Mouse (Mus musculus) embryonic facial prominence, embryonic 12.5 days (tissue): ENCODE results near the gene Aldh16a1. TPM values are rescaled to one million over a fixed set of nuclear protein-coding genes. Genes with fewer than 3 reads are reported as not detected.

ENCODE experiments used
- ATAC-seq: fragments of 200-750 bp; cut with Nextera tagmentation; 2 replicates; pipeline ENCODE4 v1.8.0; 2017; ENCODE audit not compliant: insufficient number of reproducible peaks, insufficient read depth, low FRiP score, low TSS enrichment
- H3K27ac ChIP-seq: fragments of 300-500 bp; sonication (generic); 2 replicates; pipeline ENCODE4 v1.5.1; 2016; ENCODE audit warnings: mild to moderate bottlenecking
- H3K27me3 ChIP-seq: fragments of 300-500 bp; sonication (generic); 2 replicates; pipeline ENCODE4 v1.6.1; 2016; ENCODE audit warnings: mild to moderate bottlenecking, moderate library complexity
- H3K36me3 ChIP-seq: fragments of 300-500 bp; sonication (generic); 2 replicates; pipeline ENCODE4 v1.6.1; 2016; ENCODE audit warnings: mild to moderate bottlenecking
- H3K4me1 ChIP-seq: fragments of 300-500 bp; sonication (generic); 2 replicates; pipeline ENCODE4 v1.6.1; 2016
- H3K4me2 ChIP-seq: fragments of 300-500 bp; sonication (generic); replicated peaks from 2 replicates; pipeline ENCODE4 v1.6.1; 2016; ENCODE audit warnings: mild to moderate bottlenecking, moderate library complexity
- H3K4me3 ChIP-seq: fragments of 300-500 bp; sonication (generic); 2 replicates; pipeline ENCODE4 v1.5.1; 2016; ENCODE audit warnings: mild to moderate bottlenecking
- H3K9ac ChIP-seq: fragments of 300-500 bp; sonication (generic); 2 replicates; pipeline ENCODE4 v1.6.1; 2016; ENCODE audit warnings: mild to moderate bottlenecking, moderate library complexity
- H3K9me3 ChIP-seq: fragments of 300-500 bp; sonication (generic); 2 replicates; pipeline ENCODE4 v1.6.1; 2016; ENCODE audit warnings: mild to moderate bottlenecking, moderate library complexity
- WGBS: fragments of 180-500 bp; shearing (Covaris S2); methylation state at CpG from one replicate; pipeline ENCODE4 v1.1.7; 2016; 5-methylcytosine and 5-hydroxymethylcytosine counted together
- polyA plus RNA-seq: library from polyadenylated mRNA; unstranded; fragments of >200 nt; fragmentation: Nextera tagmentation; extraction: Ambion mirVana; gene quantifications from 2 replicates; pipeline ENCODE4 v1.2.1, GENCODE M21; 2016

The Aldh16a1 gene
- polyA plus RNA-seq, 1 experiment from 2014 or later: 43.8 TPM

- peaks cover 10% of the 10 kb centered on the region for H3K4me1 ChIP-seq
- ATAC-seq: peak; percentile 72; the same call in 1 of the 2 replicates
- WGBS: 4% methylated on average over 8 of the region's 8 CpGs
- peak overlapping the region; percentile 76 for H3K27ac ChIP-seq
- no peak overlapping the region for H3K9ac ChIP-seq
- no peaks in the 10 kb centered on the region for H3K36me3 ChIP-seq
- H3K9me3 ChIP-seq: no peaks in the 10 kb centered on the region
- no peak overlapping the region for H3K4me3 ChIP-seq
- no peak overlapping the region for H3K4me2 ChIP-seq
- H3K27me3 ChIP-seq: peaks cover 41% of the 10 kb centered on the region
Measured at GRCm38 (mm10) chr7:45191803-45192363, 37.5 kb upstream of the Aldh16a1 start.

DNA sequence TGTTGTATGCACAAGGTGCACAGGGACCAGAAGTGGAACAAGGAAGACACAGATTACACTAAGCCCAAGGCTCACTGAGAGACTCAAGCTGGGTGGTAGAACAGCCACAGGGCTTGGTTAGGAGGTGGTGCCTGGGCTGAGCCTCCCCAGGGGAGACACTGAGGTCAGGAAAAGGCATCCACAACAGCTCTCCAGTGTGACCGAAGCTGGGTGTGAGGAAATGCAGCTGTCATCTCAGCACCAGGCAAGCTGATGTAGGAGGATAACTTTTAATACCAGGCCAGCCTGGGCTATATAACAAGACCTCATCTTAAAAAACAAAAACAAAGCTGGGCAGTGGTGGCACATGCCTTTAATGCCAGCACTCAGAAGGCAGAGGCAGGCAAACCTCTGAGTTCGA lies 36.8 kb upstream of the Aldh16a1 start:
- Histone ChIP-seq H3K27ac (no peak overlapping the region), H3K36me3 (no peaks in the 10 kb centered on the region), H3K4me2 (no peak overlapping the region), H3K27me3 (peaks cover 41% of the 10 kb centered on the region), H3K9ac (no peak overlapping the region), H3K4me3 (no peak overlapping the region), H3K4me1 (peaks cover 10% of the 10 kb centered on the region), H3K9me3 (no peaks in the 10 kb centered on the region)
- 65% methylated on average over 2 of the region's 2 CpGs for WGBS
- no peak for ATAC-seq

GRCm38 (mm10) chr7:45190186-45190585 lies 35.8 kb upstream of the Aldh16a1 start:
- WGBS: 88% methylated on average over 6 of the region's 6 CpGs
- no peak for ATAC-seq
- peaks cover 47% of the 10 kb centered on the region for H3K27me3 ChIP-seq

DNA sequence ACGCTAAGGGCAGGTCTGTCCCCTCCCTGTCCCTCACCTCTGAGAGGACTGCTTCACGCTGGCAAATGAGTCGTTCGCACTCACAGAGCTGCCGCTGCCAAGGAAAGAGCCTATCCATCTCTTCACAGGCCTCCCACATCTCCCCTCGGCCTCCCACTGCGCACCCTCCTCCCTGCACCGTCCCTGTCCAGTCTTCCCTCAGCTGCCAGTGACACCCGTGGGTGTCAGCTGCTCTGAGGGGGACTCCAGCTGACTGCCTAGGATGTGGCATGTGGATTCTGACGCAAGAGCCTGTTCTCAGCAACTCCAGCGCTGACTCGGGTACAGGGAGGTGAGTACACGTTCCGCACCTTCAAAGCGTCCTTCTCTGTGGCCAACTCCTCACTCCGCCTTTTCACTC lies 35.2 kb upstream of the Aldh16a1 start:
- no peaks in the 10 kb centered on the region for H3K9me3 ChIP-seq
- no peaks in the 10 kb centered on the region for H3K36me3 ChIP-seq
- no peak overlapping the region for H3K9ac ChIP-seq
- no peak overlapping the region for H3K4me3 ChIP-seq
- 58% methylated on average over 16 of the region's 16 CpGs for WGBS
- ATAC-seq: no peak
- H3K27ac ChIP-seq: no peak overlapping the region
- no peak overlapping the region for H3K4me2 ChIP-seq
- H3K27me3 ChIP-seq: peaks cover 48% of the 10 kb centered on the region
- peaks cover 10% of the 10 kb centered on the region for H3K4me1 ChIP-seq

More at GRCm38 (mm10) chr7:45190186-45190585, 35.8 kb upstream of the Aldh16a1 start:
- H3K36me3 ChIP-seq: no peaks in the 10 kb centered on the region
- H3K27ac ChIP-seq: no peak overlapping the region
- no peak overlapping the region for H3K4me3 ChIP-seq
- H3K9ac ChIP-seq: no peak overlapping the region
- no peak overlapping the region for H3K4me2 ChIP-seq
- peaks cover 10% of the 10 kb centered on the region for H3K4me1 ChIP-seq
- no peaks in the 10 kb centered on the region for H3K9me3 ChIP-seq

DNA sequence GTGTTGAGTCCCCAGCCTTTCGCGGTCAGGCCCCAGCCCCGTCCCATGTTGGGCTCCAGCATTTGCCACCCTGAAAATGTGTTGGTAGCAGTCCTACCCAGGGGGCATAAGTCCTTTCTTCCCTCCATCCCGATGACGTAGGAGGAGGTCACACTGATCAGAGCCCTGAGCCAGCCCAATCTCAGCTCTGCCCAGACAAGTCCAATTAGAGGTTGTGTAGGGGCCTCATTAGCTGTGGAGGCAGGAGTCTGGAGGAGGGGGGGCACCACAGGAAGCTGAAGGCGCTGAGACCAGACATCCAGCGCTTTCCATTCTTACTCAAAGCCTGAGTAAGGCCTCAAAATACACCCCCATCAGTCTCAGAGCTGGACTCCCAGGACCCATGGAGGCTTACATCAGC lies 31.5 kb upstream of the Aldh16a1 start:
- H3K36me3 ChIP-seq: no peaks in the 10 kb centered on the region
- peaks cover 78% of the 10 kb centered on the region for H3K27me3 ChIP-seq
- no peak overlapping the region; the same call in 1 of the 2 replicates for H3K9ac ChIP-seq
- no peak overlapping the region for H3K4me3 ChIP-seq
- no peaks in the 10 kb centered on the region for H3K4me1 ChIP-seq
- no peak for ATAC-seq
- H3K9me3 ChIP-seq: no peaks in the 10 kb centered on the region
- WGBS: 53% methylated on average over 7 of the region's 7 CpGs
- no peak overlapping the region for H3K27ac ChIP-seq
- no peak overlapping the region for H3K4me2 ChIP-seq

- no peak for ATAC-seq
- no peak overlapping the region for H3K4me2 ChIP-seq
- no peak overlapping the region for H3K4me3 ChIP-seq
- no peaks in the 10 kb centered on the region for H3K4me1 ChIP-seq
- H3K9me3 ChIP-seq: no peaks in the 10 kb centered on the region
- H3K27ac ChIP-seq: no peak overlapping the region
- 61% methylated on average over 7 of the region's 7 CpGs for whole genome bisulfite sequencing
- no peaks in the 10 kb centered on the region for H3K36me3 ChIP-seq
- peaks cover 89% of the 10 kb centered on the region for H3K27me3 ChIP-seq
- H3K9ac ChIP-seq: no peak overlapping the region
Measured at GRCm38 (mm10) chr7:45183672-45184071, 29.3 kb upstream of the Aldh16a1 start.

DNA sequence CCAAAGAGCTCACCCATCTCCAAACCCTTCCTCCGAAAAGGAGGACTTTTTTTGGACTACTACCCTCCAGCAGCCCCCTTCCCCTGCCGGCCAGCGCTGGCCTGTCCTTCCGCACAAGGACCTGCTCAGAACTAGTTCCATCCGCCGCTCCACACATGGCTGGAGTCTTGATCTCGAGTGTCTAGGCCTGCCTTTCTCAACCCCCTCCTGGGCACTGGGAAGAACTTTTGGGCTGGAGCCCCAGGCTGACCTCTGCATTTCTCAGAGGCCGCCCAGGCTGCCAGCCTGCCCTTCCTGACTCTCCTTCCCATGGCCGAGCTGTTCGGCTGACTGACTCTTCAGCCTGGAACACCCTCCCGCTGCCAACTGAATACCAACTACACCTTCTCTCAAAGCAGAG lies 28.2 kb upstream of the Aldh16a1 start:
- H3K9me3 ChIP-seq: no peaks in the 10 kb centered on the region
- H3K4me3 ChIP-seq: peak overlapping the region; percentile 21
- H3K36me3 ChIP-seq: no peaks in the 10 kb centered on the region
- peak; percentile 25; the same call in 1 of the 2 replicates for ATAC-seq
- peak overlapping the region; percentile 46 for H3K4me2 ChIP-seq
- H3K27ac ChIP-seq: no peak overlapping the region
- peaks cover 90% of the 10 kb centered on the region for H3K27me3 ChIP-seq
- WGBS: 19% methylated on average over 11 of the region's 11 CpGs
- H3K4me1 ChIP-seq: no peaks in the 10 kb centered on the region
- H3K9ac ChIP-seq: peak overlapping the region; percentile 34

- Histone ChIP-seq H3K4me3 (peak overlapping the region; percentile 21), H3K4me2 (peak overlapping the region; percentile 46), H3K9ac (peak overlapping the region; percentile 34), H3K4me1 (no peaks in the 10 kb centered on the region), H3K36me3 (no peaks in the 10 kb centered on the region), H3K9me3 (no peaks in the 10 kb centered on the region), H3K27me3 (peaks cover 94% of the 10 kb centered on the region), H3K27ac (no peak overlapping the region)
- peak; percentile 62; the same call in 1 of the 2 replicates for ATAC-seq
- under 1% methylated on average over 34 of the region's 34 CpGs for whole genome bisulfite sequencing
Measured at GRCm38 (mm10) chr7:45182199-45182601, 27.8 kb upstream of the Aldh16a1 start.

DNA sequence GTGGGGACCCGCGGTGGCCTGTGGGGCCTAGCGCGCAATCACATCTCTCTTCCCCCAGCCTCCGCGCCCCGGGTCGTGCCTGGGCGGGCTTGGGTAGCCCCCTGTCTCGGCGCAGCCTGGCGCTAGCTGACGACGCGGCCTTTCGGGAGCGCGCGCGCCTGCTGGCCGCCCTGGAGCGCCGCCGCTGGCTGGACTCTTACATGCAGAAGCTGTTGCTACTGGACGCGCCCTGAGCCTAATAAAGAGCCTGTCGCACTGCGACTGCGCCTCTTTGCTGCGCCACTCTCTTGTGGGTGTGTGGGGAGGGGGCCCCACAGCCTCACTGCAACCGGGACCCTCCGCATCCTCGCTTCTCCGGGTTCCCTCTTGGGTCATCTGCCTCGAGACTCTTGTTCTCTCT lies 27.2 kb upstream of the Aldh16a1 start:
- peaks cover 95% of the 10 kb centered on the region for H3K27me3 ChIP-seq
- H3K4me3 ChIP-seq: peak overlapping the region; percentile 4; the same call in 1 of the 2 replicates
- H3K4me2 ChIP-seq: no peak overlapping the region
- ATAC-seq: no peak
- H3K36me3 ChIP-seq: no peaks in the 10 kb centered on the region
- no peak overlapping the region for H3K27ac ChIP-seq
- peaks cover 1% of the 10 kb centered on the region; the same call in 1 of the 2 replicates for H3K4me1 ChIP-seq
- no peaks in the 10 kb centered on the region for H3K9me3 ChIP-seq
- WGBS: 3% methylated on average over 35 of the region's 35 CpGs
- H3K9ac ChIP-seq: no peak overlapping the region

DNA sequence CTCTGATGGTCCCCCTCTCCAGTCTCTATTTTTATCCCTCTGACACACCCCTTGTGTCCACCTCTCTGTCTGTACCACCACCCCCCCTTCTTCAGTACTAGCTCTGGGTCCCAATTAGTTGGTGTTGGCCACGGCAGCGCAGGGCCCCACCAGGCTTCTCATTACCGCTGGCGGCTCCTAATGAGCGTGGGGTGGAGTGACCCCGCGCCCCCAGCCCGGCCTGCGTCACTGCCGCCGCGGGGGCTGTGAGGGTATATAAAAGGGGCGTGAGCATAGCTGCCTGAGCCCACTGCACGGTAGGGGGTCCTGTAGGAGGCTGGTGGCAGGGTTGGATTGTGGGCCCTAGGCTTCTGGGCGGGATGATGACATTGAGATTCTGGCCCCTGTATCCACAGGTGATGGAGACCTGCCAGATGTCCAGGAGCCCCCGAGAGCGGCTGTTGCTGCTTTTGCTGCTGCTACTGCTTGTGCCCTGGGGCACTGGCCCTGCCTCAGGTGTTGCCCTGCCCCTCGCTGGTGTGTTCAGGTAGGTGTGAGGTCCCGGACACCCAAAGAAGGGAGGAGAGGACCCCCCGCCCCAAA lies 26.6 kb upstream of the Aldh16a1 start, which contains the start of gene Pth2:
Pth2 (plus strand) TSS at position 100 of the 582 bp plus-strand sequence.
- Histone ChIP-seq H3K9me3 (no peaks in the 10 kb centered on the region), H3K27me3 (peaks cover 96% of the 10 kb centered on the region), H3K27ac (no peak within 1 kb of the TSS), H3K4me2 (no peak within 1 kb of the TSS), H3K36me3 (no peaks in the 10 kb centered on the region), H3K9ac (no peak within 1 kb of the TSS), H3K4me3 (peak within 1 kb of the TSS; percentile 4; the same call in 1 of the 2 replicates), H3K4me1 (peaks cover 7% of the 10 kb centered on the region; the same call in 1 of the 2 replicates)
- 16% methylated on average over 19 of the region's 20 CpGs for WGBS
- no peak for ATAC-seq

DNA sequence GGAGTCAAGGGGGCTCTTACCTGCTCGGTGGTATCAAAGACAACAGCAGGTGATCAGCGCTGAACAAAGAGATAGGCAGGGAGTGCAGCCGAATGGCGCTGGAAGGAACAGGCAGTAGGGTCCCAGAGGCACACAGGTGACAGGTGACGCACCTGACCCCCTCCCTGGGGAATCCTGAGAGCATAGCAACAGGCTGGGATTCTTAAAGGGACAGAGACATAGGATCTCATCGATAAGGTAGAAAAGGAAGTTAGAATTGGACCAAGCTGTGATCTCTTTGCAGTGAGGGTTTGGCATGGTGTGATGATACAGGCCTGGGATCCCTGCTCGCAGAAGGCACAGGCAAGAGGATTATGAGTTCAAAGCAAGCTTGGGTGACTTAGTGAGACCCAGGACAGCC lies 25.1 kb upstream of the Aldh16a1 start, which contains the start of gene Gfy:
Gfy (minus strand) TSS at position 101 of the 400 bp plus-strand sequence.
- no peak for ATAC-seq
- 22% methylated on average over 7 of the region's 7 CpGs for WGBS
- Histone ChIP-seq H3K36me3 (no peaks in the 10 kb centered on the region), H3K4me2 (no peak within 1 kb of the TSS), H3K4me3 (no peak within 1 kb of the TSS), H3K9me3 (no peaks in the 10 kb centered on the region), H3K27me3 (peaks cover 100% of the 10 kb centered on the region), H3K9ac (no peak within 1 kb of the TSS), H3K4me1 (peaks cover 12% of the 10 kb centered on the region), H3K27ac (no peak within 1 kb of the TSS)

DNA sequence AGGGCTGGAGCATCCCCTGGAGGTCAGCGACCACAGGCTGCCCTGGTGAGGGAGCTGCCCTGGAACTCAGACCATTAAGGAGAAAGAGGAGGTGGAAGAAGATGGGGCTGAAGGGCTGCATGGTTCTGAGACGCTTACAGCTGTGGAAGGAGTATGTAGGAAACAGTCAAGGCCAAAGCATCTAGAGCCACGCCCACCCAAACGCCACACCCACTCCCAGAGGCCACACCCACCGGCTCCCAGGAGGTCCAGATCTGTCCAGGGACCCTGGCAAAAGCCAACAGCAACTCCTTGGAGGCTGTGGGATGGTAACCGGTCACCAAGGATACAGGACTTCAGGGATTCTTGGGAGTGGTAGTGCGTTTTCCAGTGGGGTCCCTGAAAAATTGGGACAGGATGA lies 24.2 kb upstream of the Aldh16a1 start:
- Histone ChIP-seq H3K9me3 (no peaks in the 10 kb centered on the region), H3K27ac (no peak overlapping the region), H3K27me3 (peaks cover 98% of the 10 kb centered on the region), H3K9ac (no peak overlapping the region), H3K36me3 (no peaks in the 10 kb centered on the region), H3K4me2 (no peak overlapping the region), H3K4me3 (no peak overlapping the region), H3K4me1 (peaks cover 12% of the 10 kb centered on the region)
- ATAC-seq: no peak
- 25% methylated on average over 7 of the region's 7 CpGs for WGBS
